Mouse (Mus musculus) myocyte (in vitro differentiated cells): ENCODE measurements around the gene Gm20388. TPM values are rescaled to one million over a fixed set of nuclear protein-coding genes. Genes with fewer than 3 reads are reported as not detected.
A peak's percentile ranks its signal among the peaks of the same experiment; 100 is the strongest.

Experiments
- H3K27me3 ChIP-seq: one replicate; pipeline ENCODE4 v1.6.1; 2011; ENCODE audit not compliant: control insufficient read depth, insufficient read depth, insufficient read length
- H3K36me3 ChIP-seq: one replicate; pipeline ENCODE4 v1.6.1; 2011; ENCODE audit not compliant: control insufficient read depth, insufficient read depth
- H3K4me2 ChIP-seq: one replicate; pipeline ENCODE4 v1.6.1; 2011; ENCODE audit warnings: low read depth, control low read depth
- H3K4me3 ChIP-seq: one replicate; pipeline ENCODE4 v1.5.1; 2011; ENCODE audit warnings: mild to moderate bottlenecking, control low read depth, moderate library complexity
- H3K79me2 ChIP-seq: one replicate; pipeline ENCODE4 v1.6.1; 2011; ENCODE audit not compliant: control insufficient read depth, insufficient read depth
- H3ac ChIP-seq: one replicate; pipeline ENCODE4 v1.6.1; 2011; ENCODE audit not compliant: control insufficient read depth, insufficient read length
- CEBPB ChIP-seq: IDR thresholded peaks from 2 replicates; pipeline ENCODE4 v1.6.1; 2011; ENCODE audit warnings: mild to moderate bottlenecking, moderate library complexity; ENCODE audit not compliant: poor library complexity, insufficient read depth, severe bottlenecking
- E2F4 ChIP-seq: IDR thresholded peaks from one replicate; pipeline ENCODE4 v1.6.1; 2011; ENCODE audit warnings: mild to moderate bottlenecking, control low read depth, moderate library complexity; ENCODE audit not compliant: insufficient read depth
- MAX ChIP-seq: IDR thresholded peaks from one replicate; pipeline ENCODE4 v1.6.1; 2011; ENCODE audit warnings: low read depth, mild to moderate bottlenecking, control low read depth
- MYOD1 ChIP-seq, 3 experiments: IDR thresholded peaks; one replicate each; pipeline ENCODE4 v1.6.1; 2011; ENCODE audit warnings: control low read depth in 2 of 3, low read depth in 2 of 3, mild to moderate bottlenecking in 2 of 3, moderate library complexity in 1 of 3; ENCODE audit not compliant: insufficient read length in 2 of 3, control insufficient read depth in 1 of 3
- MYOG ChIP-seq, 3 experiments: IDR thresholded peaks; one replicate each; pipeline ENCODE4 v1.6.1; 2011; ENCODE audit warnings: control low read depth in 2 of 3, low read depth in 2 of 3, mild to moderate bottlenecking in 2 of 3; ENCODE audit not compliant: insufficient read length in 2 of 3, control insufficient read depth in 1 of 3, insufficient read depth in 1 of 3
- POLR2A ChIP-seq: IDR thresholded peaks from one replicate; pipeline ENCODE4 v1.6.1; 2011; ENCODE audit warnings: low read depth, mild to moderate bottlenecking, control low read depth, moderate library complexity; ENCODE audit not compliant: insufficient read length
- POLR2AphosphoS2 ChIP-seq: IDR thresholded peaks from one replicate; pipeline ENCODE4 v1.6.1; 2011; ENCODE audit warnings: low read depth, control low read depth; ENCODE audit not compliant: insufficient read length
- REST ChIP-seq: IDR thresholded peaks from one replicate; pipeline ENCODE4 v1.6.1; 2011; ENCODE audit warnings: mild to moderate bottlenecking, control low read depth, moderate library complexity; ENCODE audit not compliant: insufficient read depth, insufficient read length
- SRF ChIP-seq: IDR thresholded peaks from one replicate; pipeline ENCODE4 v1.6.1; 2011; ENCODE audit warnings: low read depth; ENCODE audit not compliant: control insufficient read depth, insufficient read length
- TCF12 ChIP-seq: IDR thresholded peaks from one replicate; pipeline ENCODE4 v1.6.1; 2011; ENCODE audit warnings: mild to moderate bottlenecking, control low read depth; ENCODE audit not compliant: poor library complexity, insufficient read depth, severe bottlenecking
- TCF3 ChIP-seq: IDR thresholded peaks from one replicate; pipeline ENCODE4 v1.6.1; 2011; ENCODE audit warnings: low read depth, control low read depth; ENCODE audit not compliant: insufficient read length
- USF1 ChIP-seq: IDR thresholded peaks from one replicate; pipeline ENCODE4 v1.6.1; 2011; ENCODE audit warnings: low read depth, mild to moderate bottlenecking, control low read depth, moderate library complexity
- polyA plus RNA-seq: library from polyadenylated mRNA; unstranded; fragments of >200 nt; fragmentation: generic; extraction: Trizol; gene quantifications from one replicate; pipeline ENCODE4 v1.2.1, GENCODE M21; 2012; ENCODE audit warnings: missing spikeins

The Gm20388 gene
- polyA plus RNA-seq, 1 experiment: 15.3 TPM

GRCm38 (mm10) chr8:123332262-123333090 is 3421.8 kb downstream of the Gm20388 start, which contains the start of gene Spire2:
TSS of gene Spire2 (plus strand) at chr8:123332713.
- peak within 1 kb of the TSS; percentile 2 for H3ac ChIP-seq
- no peaks in the 10 kb centered on the region for H3K27me3 ChIP-seq
- no peaks in the 10 kb centered on the region for H3K36me3 ChIP-seq

GRCm38 (mm10) chr8:123333091-123333587 is 3422.5 kb downstream of the Gm20388 start:
- TF ChIP-seq E2F4 (no peak), SRF (no peak), MYOG (IDR thresholded peaks at IDR 0.05; ENCODE audit: control insufficient read depth in 1 of 3, insufficient read depth in 1 of 3, insufficient read length in 2 of 3, low read depth in 2 of 3) (no peak), TCF3 (no peak)
- Histone ChIP-seq H3K4me3 (peak overlapping the region; percentile 22), H3K4me2 (peak overlapping the region; percentile 64), H3K27me3 (no peaks in the 10 kb centered on the region), H3K79me2 (no peaks in the 10 kb centered on the region), H3ac (peak overlapping the region; percentile 2), H3K36me3 (no peaks in the 10 kb centered on the region)

More at GRCm38 (mm10) chr8:123332262-123333090, 3421.8 kb downstream of the Gm20388 start, which contains the start of gene Spire2:
- TF ChIP-seq MYOD1 (IDR thresholded peaks at IDR 0.05; ENCODE audit: control insufficient read depth in 1 of 3, insufficient read length in 2 of 3, low read depth in 2 of 3) (peak in 1 of 3 experiments; percentile 45), REST (peak; percentile 90), POLR2A (peak; percentile 34), CEBPB (0 out of 2 replicates have a peak, but pooled peaks have one; percentile 31), MYOG (IDR thresholded peaks at IDR 0.05; ENCODE audit: control insufficient read depth in 1 of 3, insufficient read depth in 1 of 3, insufficient read length in 2 of 3, low read depth in 2 of 3) (no peak)
- Histone ChIP-seq H3K4me3 (peak within 1 kb of the TSS; percentile 22), H3K79me2 (no peaks in the 10 kb centered on the region), H3K4me2 (peak within 1 kb of the TSS; percentile 64)

GRCm38 (mm10) chr8:123333864-123334263 is 3423.2 kb downstream of the Gm20388 start:
- H3K4me3 ChIP-seq: peak overlapping the region; percentile 22
- TF ChIP-seq CEBPB (no peak), MYOG (IDR thresholded peaks at IDR 0.05; ENCODE audit: control insufficient read depth in 1 of 3, insufficient read depth in 1 of 3, insufficient read length in 2 of 3, low read depth in 2 of 3) (peak in 2 of 3 experiments; percentile 10 to 77), TCF3 (no peak), MYOD1 (IDR thresholded peaks at IDR 0.05; ENCODE audit: control insufficient read depth in 1 of 3, insufficient read length in 2 of 3, low read depth in 2 of 3) (peak in 2 of 3 experiments; percentile 29 to 69)
- H3ac ChIP-seq: no peak overlapping the region
- H3K27me3 ChIP-seq: no peaks in the 10 kb centered on the region
- H3K36me3 ChIP-seq: no peaks in the 10 kb centered on the region
- peak overlapping the region; percentile 64 for H3K4me2 ChIP-seq
- H3K79me2 ChIP-seq: no peaks in the 10 kb centered on the region

GRCm38 (mm10) chr8:123334467-123334866 is 3423.8 kb downstream of the Gm20388 start:
- H3K4me2 ChIP-seq: peak overlapping the region; percentile 46
- H3K4me3 ChIP-seq: no peak overlapping the region
- H3K36me3 ChIP-seq: no peaks in the 10 kb centered on the region
- no peak overlapping the region for H3ac ChIP-seq
- H3K27me3 ChIP-seq: no peaks in the 10 kb centered on the region
- no peaks in the 10 kb centered on the region for H3K79me2 ChIP-seq
- TF ChIP-seq USF1 (no peak), MYOD1 (IDR thresholded peaks at IDR 0.05; ENCODE audit: control insufficient read depth in 1 of 3, insufficient read length in 2 of 3, low read depth in 2 of 3) (no peak), POLR2AphosphoS2 (no peak)

- H3K4me3 ChIP-seq: no peak overlapping the region
- H3K79me2 ChIP-seq: no peaks in the 10 kb centered on the region
Measured at GRCm38 (mm10) chr8:123337475-123337874, 3426.8 kb downstream of the Gm20388 start.

More at GRCm38 (mm10) chr8:123337475-123337874, 3426.8 kb downstream of the Gm20388 start:
- no peaks in the 10 kb centered on the region for H3K36me3 ChIP-seq
- TF ChIP-seq TCF12: peak; percentile 13
- no peak for TF ChIP-seq USF1
- TF ChIP-seq MAX: no peak
- TF ChIP-seq POLR2AphosphoS2: no peak
- peak; percentile 24 to 94 (median 83) for TF ChIP-seq MYOD1 (IDR thresholded peaks at IDR 0.05; ENCODE audit: control insufficient read depth in 1 of 3, insufficient read length in 2 of 3, low read depth in 2 of 3)
- TF ChIP-seq TCF3: peak; percentile 55
- TF ChIP-seq MYOG (IDR thresholded peaks at IDR 0.05; ENCODE audit: control insufficient read depth in 1 of 3, insufficient read depth in 1 of 3, insufficient read length in 2 of 3, low read depth in 2 of 3): peak in 2 of 3 experiments; percentile 82 to 95
- no peak for TF ChIP-seq E2F4
- TF ChIP-seq POLR2A: no peak
- no peak for TF ChIP-seq CEBPB
- TF ChIP-seq REST: no peak
- TF ChIP-seq SRF: no peak
- H3ac ChIP-seq: no peak overlapping the region
- no peaks in the 10 kb centered on the region for H3K27me3 ChIP-seq
- no peak overlapping the region for H3K4me2 ChIP-seq
